Mouse (Mus musculus) lung, postnatal 36 days (tissue): ENCODE measurements around the gene Wdr37.

Experiments used
- DNase-seq: peaks from one replicate; pipeline ENCODE4 v3.0.0; 2022; ENCODE audit warnings: mixed read lengths

Gene Wdr37

DNA sequence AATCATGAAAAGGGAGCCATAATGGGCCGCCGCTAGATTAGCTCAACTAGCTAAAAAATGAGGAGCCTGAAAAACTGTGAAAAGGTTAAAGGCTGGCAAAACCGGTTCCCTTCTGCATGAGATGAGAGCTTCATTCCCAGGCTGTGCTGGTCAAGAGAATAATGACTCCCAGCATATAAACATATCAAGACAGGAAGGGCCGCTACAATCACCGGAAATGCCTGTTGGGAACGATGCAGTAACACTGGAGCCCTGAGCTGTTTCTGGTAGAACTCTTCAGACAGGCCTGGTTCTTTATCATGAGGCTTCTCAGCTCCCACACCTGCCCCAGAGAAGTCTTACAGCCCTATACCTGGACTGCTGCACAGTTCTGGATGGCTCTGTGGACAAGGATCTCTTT is 31.8 kb downstream of the Wdr37 start:
- DNase-seq: peak; percentile 86

DNA sequence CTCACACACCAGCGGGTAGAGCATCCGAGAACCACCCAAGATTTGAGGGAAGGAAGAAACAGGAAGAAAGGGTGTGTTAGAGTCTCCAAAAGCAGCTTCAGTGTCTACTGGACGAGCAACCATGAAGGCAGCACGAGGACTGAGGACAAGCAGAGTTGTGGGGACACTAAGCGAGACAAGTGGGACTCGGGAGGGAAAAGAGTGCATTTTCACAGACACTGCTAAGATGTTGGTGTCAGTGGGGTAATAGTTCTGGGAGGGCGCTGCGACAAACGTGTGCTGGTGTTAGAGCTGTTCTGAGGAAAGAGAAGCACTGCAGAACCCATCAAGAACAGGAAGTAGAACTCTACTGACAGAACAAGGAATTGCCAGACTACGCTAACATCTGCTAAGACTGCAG is 32.6 kb downstream of the Wdr37 start:
- DNase-seq: no peak

DNA sequence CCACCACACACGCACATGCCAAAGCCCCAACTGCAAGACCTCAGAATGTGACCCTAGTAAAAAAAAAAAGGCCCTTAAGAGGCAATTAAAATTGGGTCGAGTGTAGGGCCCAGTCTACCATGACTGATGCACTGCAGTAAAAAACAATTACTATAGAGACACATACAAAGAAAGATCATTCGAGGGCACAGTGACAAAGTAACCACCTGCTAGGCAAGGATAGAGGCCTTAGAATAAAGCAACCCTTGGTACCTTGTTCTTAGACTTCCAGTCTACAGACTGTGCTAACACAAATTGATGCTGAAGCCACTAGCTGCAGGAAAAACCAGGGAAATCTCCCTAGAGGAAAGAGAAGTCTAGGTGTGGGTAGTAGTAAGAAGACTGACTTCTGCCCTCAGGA is 33.3 kb downstream of the Wdr37 start:
- no peak for DNase-seq

DNA sequence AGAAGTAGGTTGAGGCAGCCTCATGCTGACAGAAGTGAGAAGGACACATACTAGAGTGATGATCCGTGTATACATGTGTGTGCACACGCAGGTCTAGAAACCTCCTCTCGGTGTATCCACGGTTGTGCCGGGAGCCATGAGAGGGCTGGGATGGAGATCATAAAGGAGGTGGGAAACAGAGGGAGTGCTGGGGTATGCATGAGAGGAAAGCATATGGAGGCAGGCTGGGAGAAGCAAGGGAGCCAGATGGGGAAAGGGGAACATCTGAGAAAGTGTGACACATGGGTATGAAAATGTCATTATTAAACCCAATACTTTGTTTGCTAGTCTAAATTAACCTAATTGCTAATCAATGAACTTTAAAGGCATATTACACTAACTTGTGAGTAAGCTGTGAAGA is 37.1 kb downstream of the Wdr37 start:
- no peak for DNase-seq

DNA sequence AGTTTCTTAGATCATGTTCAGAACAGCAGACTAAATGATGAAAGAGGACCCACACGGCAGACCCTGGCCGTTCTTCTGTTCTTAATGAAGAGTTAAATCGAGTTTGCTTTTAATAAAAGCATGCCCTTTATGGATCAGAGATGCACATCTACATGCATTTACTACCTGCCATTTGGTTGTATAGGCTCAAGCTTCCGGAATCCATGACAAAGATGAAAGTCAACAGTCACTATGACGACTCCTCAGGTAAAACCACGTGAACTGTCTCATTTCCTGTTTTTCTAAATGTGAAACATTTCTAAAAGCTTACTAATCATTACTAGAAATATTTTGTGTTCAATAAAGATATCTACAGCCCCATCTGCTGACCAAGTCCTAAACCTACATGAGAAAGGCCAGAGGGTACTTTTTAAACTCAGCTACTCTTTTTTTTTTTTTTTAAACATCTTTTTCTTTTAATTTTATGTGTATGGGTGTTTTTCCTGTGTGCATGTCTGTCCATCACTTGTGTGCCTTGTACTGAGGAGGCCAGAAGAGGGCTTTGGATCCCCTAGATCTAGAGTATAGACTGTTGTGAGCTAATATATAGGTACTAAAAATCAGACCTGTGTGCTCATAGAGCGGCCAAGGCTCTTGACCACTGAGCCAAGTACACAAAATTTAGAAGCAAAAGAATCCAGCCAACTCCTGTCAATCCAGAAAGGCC is 40.0 kb downstream of the Wdr37 start:
- DNase-seq: no peak

DNA sequence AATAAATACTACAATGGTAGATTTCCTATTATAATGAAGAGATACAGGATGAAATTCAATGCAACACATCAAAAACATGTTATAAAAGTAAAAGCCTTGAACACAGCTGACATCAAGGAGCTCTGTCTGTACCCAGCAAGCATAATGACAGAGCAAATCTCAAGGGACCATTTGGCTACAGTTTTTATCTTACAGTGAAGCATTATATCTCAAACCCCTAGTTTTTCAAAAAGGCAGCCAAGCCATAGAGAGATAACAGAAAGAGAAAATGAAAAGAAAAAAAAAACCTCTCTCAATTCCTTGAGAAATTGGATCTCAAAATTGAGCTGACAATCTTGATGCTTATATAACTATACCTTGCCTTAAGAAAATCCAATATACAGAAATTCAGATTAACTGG is 41.0 kb downstream of the Wdr37 start:
- no peak for DNase-seq

DNA sequence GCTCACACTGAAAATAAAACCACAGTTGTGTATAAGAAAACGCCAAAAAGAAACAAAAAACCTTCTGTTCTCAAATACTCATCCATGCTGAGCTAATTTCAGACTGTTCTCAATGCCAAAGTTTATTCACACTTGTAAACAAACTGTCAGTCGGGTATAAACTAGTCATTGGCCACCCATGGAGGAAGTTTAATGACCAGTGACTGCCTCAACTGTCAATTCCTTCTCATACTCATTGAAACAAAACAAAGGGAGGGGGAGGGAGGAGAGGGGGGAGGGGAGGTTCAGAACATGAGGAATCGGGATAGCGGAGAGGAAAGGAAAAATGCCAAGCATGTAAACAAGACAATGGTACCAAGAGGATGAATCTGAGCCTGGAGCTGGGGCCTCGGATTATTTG is 41.9 kb downstream of the Wdr37 start:
- peak; percentile 40 for DNase-seq

DNA sequence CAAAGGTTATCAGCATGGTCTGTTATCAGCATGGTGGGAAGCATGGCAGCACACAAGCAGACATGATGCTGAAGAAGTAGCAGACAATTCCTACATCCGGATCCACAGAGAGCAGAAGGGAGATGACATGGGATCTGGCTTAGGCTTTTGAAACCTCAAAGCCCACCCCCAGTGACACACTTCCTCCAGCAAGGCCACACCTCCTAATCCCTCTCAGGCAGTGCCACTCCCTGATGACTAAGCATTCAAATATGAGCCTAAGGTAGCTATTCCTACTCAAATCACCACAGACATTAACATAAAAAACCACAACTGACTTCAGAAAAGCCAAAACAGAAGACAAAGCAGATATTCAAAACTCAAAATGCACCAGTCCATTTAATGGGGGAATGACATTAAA is 42.8 kb downstream of the Wdr37 start:
- no peak for DNase-seq

DNA sequence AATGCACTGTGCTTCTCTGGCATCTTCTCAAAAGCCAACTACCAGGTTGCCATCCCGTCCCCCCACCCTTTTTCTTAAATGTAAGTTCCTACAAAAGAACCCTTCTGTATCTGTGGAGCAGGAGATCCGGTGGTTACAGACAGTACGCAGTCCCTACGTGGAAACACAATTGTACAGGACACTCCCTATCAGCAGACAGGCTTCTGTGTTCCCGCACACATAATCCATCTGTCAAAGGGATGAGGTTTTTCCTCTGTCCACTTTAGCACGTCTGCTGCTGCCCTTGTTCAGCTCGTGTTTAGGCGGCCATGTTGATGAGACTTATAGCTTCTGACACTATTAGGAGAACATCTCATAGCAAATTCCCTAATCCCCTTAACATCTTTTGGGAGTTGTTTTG is 48.2 kb downstream of the Wdr37 start:
- no peak for DNase-seq

DNA sequence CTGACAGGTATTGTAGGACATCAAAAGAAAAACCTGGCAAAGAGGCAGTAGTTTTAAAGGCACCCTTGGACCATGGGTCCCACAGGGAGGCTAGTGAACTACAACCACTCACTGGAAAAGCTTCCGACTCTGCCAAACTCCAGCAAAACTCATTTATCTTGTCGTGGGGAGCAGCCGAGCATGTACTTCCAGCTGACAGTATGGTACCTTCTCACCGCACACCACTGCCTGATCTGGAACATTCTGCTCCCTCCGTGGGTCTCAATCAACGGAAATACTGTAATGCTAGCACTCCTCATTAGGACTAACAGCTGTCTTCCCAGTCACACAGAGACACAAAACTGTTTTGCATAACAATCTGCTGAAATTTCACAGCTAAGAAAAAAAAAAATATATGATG is 48.6 kb downstream of the Wdr37 start:
- DNase-seq: no peak

DNA sequence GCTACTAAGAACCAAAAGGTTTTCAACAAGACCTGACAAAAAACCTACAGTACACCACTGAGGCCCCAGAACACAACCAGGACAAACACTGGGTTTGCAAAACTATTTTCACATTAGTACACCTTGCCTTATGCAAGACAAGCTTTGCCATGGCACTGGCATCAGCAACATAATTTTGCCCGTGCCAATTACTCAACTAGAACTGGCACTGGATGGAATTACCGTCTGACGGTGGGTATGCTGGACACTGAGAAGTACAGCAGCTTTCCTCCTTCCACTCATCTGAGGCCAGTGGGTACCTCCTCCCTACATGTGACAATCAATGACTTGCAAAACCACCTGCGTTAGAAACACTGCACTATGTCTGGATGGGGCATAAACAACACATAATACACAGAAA is 49.5 kb downstream of the Wdr37 start:
- DNase-seq: no peak

DNA sequence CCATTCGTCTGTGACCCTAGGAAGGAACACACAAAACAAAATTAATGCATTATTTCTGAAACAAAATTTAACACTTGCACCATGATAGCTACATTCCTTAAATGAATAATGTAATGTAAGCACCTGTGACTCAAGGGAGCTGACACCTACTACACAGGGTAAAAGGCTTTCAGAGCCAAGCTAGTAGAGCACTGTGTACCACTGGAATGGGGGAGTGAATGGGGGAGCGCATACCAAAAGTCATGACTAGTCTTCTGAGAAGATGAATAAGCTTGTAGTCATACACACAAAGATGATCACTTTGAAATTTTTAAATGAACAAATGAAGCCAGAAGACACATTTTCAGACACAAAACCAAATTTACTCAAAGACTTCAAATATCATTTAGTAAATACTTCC is 65.8 kb downstream of the Wdr37 start:
- no peak for DNase-seq

DNA sequence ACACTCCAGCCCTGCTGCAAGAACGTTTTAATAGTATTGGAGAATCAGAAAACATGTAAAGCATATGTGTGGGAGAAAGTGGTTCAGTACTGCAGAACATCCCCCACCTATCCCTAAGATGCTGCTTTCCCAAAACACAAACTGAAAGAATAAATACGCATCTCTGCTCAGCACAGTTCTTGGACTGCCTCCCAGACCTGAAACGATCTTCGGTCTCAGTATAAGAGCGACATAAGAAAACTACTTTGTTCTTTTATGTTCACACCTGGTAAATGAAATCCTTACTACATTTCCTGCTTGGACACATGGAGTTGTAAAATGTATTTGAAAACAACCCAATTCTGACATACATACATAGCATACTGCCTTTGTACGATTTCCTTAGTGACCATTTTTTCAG is 71.1 kb downstream of the Wdr37 start:
- DNase-seq: no peak

DNA sequence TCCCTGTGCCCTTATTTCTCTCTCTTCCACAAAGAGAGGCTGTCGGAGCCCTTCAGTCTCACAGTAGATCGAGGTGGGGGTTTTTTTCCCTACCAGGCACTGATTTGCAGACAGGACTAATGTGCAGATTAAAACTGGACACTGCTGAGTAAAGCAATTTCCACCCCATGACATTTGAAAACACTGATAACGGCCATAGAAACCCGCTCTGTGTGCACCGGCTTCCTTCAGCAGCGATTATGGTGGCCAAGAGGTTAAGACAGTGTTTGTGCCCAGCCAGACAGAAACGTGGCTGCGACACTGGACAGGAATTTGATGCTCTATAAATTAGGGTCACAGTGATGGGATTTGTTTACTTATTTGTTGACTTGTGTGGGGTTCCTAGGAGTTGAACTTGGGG is 78.5 kb downstream of the Wdr37 start:
- DNase-seq: no peak

DNA sequence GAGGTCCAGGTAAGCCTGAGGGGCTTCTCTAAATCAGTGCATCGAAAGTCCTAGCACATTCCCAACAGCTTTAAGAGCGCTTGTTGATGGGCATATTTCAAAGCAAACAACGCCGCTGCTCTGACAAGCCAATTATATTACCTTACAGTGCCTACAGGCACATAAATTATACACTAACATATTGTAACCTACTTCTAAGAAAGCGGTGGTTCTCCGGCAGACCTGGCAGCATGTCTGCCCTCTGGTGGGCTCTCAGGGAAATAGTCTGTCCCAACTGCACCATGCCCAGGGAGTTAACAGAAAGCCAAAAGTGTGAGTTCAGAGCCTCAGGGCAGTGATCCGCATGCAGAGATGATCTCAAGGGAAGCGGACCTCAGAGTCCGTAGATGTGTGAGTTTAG is 86.5 kb downstream of the Wdr37 start:
- DNase-seq: peak; percentile 51

DNA sequence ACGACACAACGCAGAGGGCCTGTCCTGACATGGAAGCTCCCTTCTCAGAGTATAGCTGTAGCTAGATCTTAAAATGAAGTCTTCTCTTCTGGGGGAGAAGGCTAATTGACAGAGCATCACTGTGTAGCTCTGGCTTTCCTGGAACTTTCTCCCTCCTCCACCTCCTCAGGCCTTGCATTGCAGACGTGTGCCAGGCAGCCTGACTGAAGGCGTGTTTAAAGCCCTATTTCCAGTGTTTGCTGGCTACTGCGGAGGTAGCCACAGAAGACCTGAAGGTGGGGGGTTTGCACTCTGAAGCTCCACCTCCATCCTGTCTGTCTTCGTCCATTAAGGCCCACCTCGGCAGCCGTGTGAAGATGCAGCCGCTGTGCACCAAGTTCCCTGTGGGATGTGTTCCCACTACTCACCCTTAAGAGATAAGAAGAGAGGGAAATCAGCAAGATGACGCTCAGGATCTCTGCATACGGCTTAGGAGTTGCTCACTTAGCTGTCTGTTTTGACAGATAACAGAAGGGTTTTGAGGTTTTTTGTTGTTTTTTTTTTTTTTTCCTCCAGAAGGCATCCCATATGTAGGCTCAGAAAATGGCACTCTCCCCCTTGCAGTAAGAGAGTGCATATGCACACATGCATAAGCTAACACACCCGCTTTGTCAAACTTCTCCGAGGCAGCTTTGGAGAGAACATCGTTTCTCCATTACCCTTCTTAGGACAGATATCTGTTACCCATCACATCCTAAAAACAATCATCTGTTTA is 87.2 kb downstream of the Wdr37 start:
- no peak for DNase-seq

DNA sequence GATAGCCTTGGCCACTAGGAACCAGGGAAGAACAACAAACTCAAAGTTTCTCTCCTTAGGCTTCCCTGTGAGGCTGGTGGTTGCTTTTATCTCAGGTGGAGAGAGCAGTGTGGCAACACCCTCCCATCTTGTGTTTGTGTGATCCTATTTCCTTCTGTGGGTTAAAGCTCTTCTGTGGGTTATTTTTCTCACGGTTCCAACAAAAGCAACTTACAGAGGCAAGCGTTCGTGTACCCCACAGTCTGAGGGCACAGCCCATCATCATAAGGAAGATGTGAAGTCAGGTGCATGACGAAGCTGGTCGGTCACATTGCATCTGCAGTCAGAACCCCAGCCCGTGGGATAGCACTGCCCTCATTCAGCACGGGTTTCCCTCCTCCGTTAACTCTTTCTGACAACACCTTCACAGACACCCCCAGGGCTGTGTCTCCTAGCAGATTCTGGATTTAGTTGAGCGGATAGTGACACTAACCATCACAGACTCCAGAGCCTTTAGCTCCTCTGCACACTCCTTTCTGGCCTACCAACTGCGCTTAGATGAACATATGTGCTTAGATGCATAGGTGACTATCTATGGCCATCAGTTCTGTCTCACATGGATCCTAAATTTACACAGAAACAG is 87.9 kb downstream of the Wdr37 start:
- no peak for DNase-seq

DNA sequence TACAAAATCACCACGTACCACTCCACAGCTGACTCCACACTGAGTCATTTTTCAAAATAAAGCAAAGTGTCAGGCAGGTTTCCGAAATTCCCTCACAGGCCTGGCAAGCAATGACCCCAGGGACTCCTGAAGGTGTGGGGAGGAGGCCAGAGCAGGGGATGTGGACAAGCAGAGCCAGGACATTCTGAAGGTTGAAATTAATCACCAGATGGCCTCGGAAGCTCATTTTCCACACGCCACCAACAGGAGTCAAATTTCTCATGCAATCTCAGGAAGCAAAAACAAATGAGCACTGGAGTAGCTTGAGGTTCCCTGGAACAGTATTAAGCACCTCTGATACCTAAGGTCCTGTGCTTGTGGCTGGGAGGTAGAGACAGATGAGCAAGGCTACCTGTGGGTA is 89.1 kb downstream of the Wdr37 start:
- no peak for DNase-seq

DNA sequence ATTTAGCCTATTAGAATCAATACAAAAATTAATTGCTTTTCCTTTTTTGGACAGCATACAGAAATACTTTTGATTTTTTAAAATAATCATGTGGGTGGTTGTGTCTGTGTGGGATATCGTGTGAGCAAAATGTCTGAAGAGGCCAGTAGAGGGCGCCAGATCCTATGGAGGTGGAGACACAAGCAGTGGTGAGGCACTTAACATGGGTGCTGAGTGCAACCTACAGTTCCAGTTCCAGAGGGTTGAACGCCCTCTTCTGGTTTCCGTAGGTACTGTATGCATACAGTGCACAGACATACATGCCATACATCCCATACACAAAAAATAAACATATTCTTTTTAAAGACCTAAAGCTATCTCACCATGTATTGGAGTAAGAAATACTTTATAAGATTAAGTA is 91.3 kb downstream of the Wdr37 start:
- peak; percentile 72 for DNase-seq

DNA sequence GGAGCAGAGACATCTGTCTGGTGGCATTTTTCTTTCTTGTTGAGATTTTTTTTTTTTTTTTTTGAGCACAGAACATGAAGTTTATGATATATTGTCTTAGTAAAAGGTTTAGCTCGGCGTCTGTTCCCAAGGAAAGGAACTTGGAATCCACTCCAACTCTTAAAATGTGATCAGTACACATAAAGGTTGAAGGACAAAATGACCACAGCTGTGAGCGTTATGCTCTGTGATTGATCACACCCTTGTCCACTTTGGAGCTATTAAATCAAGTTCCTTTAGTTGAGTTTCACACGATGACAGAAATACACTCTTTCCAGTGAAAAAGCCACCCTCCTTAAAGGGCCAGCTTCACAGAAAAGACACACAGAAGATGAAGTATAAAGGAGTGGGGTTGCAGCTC is 101.1 kb downstream of the Wdr37 start:
- DNase-seq: no peak

DNA sequence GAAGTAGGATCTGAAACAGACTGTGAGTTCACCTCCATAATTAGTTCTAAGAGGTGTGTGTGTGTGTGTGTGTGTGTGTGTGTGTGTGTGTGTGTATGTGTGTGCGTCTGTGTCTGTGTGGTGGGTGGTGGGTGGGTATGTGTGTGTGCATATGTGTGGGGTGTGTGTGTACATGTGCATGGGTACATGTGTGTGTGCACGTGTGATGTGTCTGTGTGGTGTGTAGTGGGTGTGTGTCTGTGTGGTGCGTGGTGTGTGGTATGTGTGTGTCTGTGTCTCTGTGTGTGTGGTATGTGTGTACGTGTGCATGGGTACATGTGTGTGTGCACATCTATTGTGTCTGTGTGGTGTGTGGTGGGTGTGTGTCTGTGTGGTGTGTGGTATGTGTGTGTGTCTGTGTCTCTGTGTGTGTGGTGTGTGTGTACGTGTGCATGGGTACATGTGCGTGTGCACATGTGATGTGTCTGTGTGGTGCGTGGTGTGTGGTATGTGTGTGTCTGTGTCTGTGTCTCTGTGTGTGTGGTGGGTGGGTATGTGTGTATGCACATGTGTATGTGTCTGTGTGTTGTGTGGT is 102.0 kb downstream of the Wdr37 start:
- no peak for DNase-seq

DNA sequence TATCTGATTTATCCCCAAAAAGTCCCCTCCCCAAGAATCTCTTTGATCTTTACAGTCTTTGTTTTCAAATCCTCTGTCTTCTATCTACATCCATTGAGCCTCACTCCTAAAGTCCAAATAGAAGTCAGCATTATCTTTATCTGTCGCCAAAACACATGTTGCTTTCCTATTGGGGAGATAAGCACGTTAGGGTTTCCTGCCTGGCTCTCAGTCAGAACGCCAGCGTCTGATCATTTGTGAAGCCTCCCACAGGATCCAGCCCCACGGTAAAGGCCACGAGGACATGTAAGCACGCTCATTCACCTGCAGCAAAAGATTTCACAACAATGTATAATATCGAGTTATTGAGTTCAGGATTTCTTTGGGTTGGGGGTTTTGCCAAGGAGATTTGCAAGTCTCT is 110.8 kb downstream of the Wdr37 start:
- peak; percentile 5 for DNase-seq
